Mouse (Mus musculus): Measurements from ENCODE around the gene Ipmk. TPM values are rescaled to one million over a fixed set of nuclear protein-coding genes. Genes with fewer than 3 reads are reported as not detected.

The Ipmk gene
- polyA plus RNA-seq, 1 experiment from 2014 or later = 16.7 TPM

Other genes starting within 250 kb of the Ipmk start
- gene Bicc1, start 188.1 kb upstream of the Ipmk start, polyA plus RNA-seq (2016; fragmentation: Nextera tagmentation; extraction: Ambion mirVana) = 22.8 and 24.2 TPM in 2 replicates
- 74.9 and 88.8 TPM in 2 replicates for gene Tfam, start 109.5 kb upstream of the Ipmk start, polyA plus RNA-seq (2016; fragmentation: Nextera tagmentation; extraction: Ambion mirVana)
- 78.3 and 86.5 TPM in 2 replicates for gene Ube2d1, start 62.5 kb upstream of the Ipmk start, polyA plus RNA-seq (2016; fragmentation: Nextera tagmentation; extraction: Ambion mirVana)
- 99.5 and 102 TPM in 2 replicates for gene Cisd1, start 2.8 kb upstream of the Ipmk start, polyA plus RNA-seq (2016; fragmentation: Nextera tagmentation; extraction: Ambion mirVana)

All from embryonic facial prominence, embryonic 12.5 days (tissue).